12 mouse cellular contexts compared by ENCODE assay signal in the genomic region with DNA sequence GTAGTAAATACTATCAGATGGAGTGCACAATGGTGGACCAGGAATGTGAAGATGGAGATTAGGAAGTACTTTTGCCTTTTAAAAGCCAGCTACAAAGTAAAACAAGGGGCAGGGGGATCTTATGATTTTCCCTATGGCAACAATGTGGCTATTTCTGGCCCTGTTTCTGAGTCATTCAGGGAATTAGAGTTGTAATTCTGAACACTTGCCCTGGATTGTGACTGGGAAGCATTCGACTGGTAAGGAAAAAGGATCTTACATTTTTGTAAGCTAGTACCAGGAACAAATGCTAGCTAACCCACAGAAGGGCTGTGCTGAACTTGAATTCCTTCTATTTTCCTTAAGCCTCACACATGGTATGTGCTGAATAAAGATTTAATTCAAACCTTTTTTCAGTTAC. TPM values are rescaled to one million over a fixed set of nuclear protein-coding genes. Genes with fewer than 3 reads are reported as not detected.
"Had no signal": no experiment of that assay in that cellular context is flagged by ENCODE, and none has a peak within 500 bp of the region (broad histone marks: within the 10 kb centered on the region; RNA-seq: fewer than 3 reads in every experiment).

No protein-coding gene starts in this region.

- DNase-seq: kidney, postnatal 25 days; layer of hippocampus, adult 9-11 months; left cerebral cortex, postnatal 4 days; liver, embryonic 13.5 days; lung, adult 2 months; lung, postnatal 14 days; retina, postnatal 1 day; right cerebral cortex, postnatal 25 days; spleen, adult 18-20 months; thymus, postnatal 36 days had no signal

RNA-seq across cellular contexts. Expression of a gene that starts 0.7 kb away (rescaled TPM):
- total RNA-seq: layer of hippocampus, postnatal 25 days; liver, adult 2 months had no signal
